Mouse (Mus musculus): Measurements from ENCODE around the gene Hexim1.

GRCm38 (mm10) chr11:103140763-103141100, 24.7 kb downstream of the Hexim1 start:
- TF ChIP-seq CHD2 (IDR thresholded peaks at IDR 0.05; ENCODE audit: low read depth, low read length) (no peak), ZNF384 (IDR thresholded peaks at IDR 0.05; ENCODE audit: low read depth, low read length) (no peak), MAFK (IDR thresholded peaks at IDR 0.05; ENCODE audit: insufficient read depth, low read depth, low read length) (no peak), ZC3H11A (IDR thresholded peaks at IDR 0.05; ENCODE audit: borderline replicate concordance, low read depth, low read length) (no peak)
